Mouse (Mus musculus): ENCODE results near the gene Chrm5.

GRCm38 (mm10) chr2:112448510-112449059, 32.0 kb downstream of the Chrm5 start:
- TF ChIP-seq CTCF (IDR thresholded peaks at IDR 0.05; ENCODE audit: low read depth, low read length) = no peak
- TF ChIP-seq POLR2A (IDR thresholded peaks at IDR 0.05; ENCODE audit: extremely low read depth, insufficient read depth, low read length) = no peak
